Mouse (Mus musculus) brown adipose tissue, adult 24 weeks (tissue): ENCODE data around the gene Slc25a25. TPM values are rescaled to one million over a fixed set of nuclear protein-coding genes. Genes with fewer than 3 reads are reported as not detected.
A peak's percentile ranks its signal among the peaks of the same experiment; 100 is the strongest.
"Not testable (repeated sequence)": the region's sequence is repeated elsewhere in the genome, so short reads cannot be mapped to it uniquely, and the experiment has no call there.

Experiments
- H3K27ac ChIP-seq: fragments of 200-500 bp; replicated peaks from 2 replicates; pipeline ENCODE4 v1.5.1; 2012; ENCODE audit warnings: low read depth, mild to moderate bottlenecking, low read length
- H3K4me1 ChIP-seq: fragments of 200-500 bp; 2 replicates; pipeline ENCODE4 v1.6.1; 2012; ENCODE audit warnings: low read length, mixed read lengths; ENCODE audit not compliant: control insufficient read depth, insufficient read depth, insufficient read length
- H3K4me3 ChIP-seq: fragments of 200-500 bp; 2 replicates; pipeline ENCODE4 v1.5.1; 2012; ENCODE audit warnings: low read depth, mild to moderate bottlenecking, low read length, moderate library complexity; ENCODE audit not compliant: insufficient read depth
- polyA plus RNA-seq: library from polyadenylated mRNA; stranded (reverse); fragments of >200 nt; gene quantifications from 2 replicates; pipeline ENCODE4 v1.2.4, GENCODE M21; 2012; ENCODE audit not compliant: missing spikeins, insufficient read depth, insufficient read length

Slc25a25 gene
- polyA plus RNA-seq: 9.2 and 11.0 TPM in 2 replicates

DNA sequence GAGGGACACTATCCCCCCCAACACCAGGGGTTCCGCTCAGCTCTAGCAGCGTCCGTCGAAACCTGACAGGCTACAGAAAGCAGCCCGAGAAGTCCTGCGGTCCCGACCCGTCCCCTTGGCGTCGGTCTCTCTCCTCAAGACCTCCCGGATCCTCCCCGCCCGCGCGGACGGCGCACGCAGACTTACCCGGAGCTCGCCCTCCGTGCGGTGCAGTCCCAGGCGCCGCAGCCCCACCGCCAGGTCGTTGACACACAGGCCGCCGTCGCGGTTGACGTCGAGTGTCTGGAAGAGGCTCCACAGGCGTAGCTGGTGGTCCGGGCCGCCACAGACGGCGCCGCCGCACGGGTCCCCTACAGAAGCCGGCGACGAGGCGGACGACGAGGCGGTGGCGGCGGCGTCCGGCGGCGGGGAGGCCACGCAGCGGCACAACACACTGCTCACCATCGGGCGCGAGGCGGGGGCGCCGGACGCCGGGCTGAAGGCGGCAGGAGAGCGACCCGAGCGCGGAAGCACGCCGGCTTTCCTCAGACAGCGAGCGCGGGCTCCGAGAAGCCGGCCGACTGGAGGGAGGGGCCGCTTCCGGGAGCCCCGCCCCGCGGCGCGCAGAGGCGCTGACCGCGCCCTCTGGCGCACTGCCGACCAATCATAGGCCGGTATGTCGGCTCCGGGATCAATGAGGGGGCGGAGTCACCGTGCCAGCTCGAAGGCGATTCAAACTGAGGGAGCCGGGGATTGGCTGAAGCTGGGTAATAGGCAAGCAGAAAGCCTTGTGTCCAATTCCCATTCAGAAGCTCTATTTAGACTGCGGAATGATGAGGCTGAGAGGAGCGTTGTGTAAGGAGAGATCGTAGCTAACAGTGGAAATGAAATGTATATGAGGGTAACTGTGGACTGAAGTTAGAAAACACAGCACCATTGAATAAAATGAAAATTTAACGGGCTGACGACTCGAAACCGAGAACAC lies at the start of gene Slc25a25:
Gene Slc25a25, minus strand, starts transcription at position 565 of the 964 bp plus-strand sequence.
- H3K4me3 ChIP-seq: peak within 1 kb of the TSS; percentile 86
- H3K4me1 ChIP-seq: peaks cover 31% of the 10 kb centered on the region
- peak within 1 kb of the TSS; percentile 94 for H3K27ac ChIP-seq

- no peak overlapping the region for H3K27ac ChIP-seq
- peaks cover 3% of the 10 kb centered on the region; the same call in 1 of the 2 replicates for H3K4me1 ChIP-seq
- H3K4me3 ChIP-seq: no peak overlapping the region
Observed at GRCm38 (mm10) chr2:32500461-32500860, 49.2 kb upstream of the Slc25a25 start.

- Histone ChIP-seq H3K4me1 (peaks cover 9% of the 10 kb centered on the region), H3K4me3 (no peak overlapping the region), H3K27ac (no peak overlapping the region)
Observed at GRCm38 (mm10) chr2:32499365-32499764, 48.1 kb upstream of the Slc25a25 start.

GRCm38 (mm10) chr2:32496190-32496589 lies 44.9 kb upstream of the Slc25a25 start:
- Histone ChIP-seq H3K27ac (no peak overlapping the region), H3K4me3 (no peak overlapping the region), H3K4me1 (peaks cover 9% of the 10 kb centered on the region)

DNA sequence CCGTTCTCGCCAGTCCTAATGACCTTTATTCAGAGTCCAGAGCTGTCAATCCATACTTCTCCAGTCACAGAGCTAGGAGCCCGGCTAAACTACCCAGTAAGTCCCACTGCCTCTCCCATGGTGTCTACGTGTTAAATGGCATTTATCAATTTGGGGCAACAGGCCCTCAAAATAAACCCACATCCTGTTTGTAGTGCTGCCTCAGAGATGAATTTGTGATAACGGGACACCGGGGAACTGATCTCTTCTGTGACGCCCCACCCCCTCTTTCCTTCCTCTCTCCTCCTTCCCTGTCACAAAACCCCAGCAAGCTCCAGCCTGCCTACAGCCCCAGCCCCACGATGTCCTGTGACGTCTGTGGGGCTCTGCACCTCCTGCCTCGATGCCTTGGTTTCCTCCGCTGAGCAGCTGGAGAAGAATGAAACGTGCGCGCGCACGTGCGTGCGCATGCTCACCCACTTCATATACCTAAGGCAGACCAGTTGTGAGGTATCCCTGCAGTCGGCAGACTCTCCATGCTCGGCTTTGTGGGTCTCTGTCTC lies 44.0 kb upstream of the Slc25a25 start:
- Histone ChIP-seq H3K4me1 (peaks cover 9% of the 10 kb centered on the region), H3K27ac (peak overlapping the region; percentile 60), H3K4me3 (peak overlapping the region; percentile 22; the same call in 1 of the 2 replicates)

- Histone ChIP-seq H3K4me3 (no peak overlapping the region), H3K27ac (peak overlapping the region; percentile 60), H3K4me1 (peaks cover 9% of the 10 kb centered on the region)
Observed at GRCm38 (mm10) chr2:32494522-32494921, 43.3 kb upstream of the Slc25a25 start.

DNA sequence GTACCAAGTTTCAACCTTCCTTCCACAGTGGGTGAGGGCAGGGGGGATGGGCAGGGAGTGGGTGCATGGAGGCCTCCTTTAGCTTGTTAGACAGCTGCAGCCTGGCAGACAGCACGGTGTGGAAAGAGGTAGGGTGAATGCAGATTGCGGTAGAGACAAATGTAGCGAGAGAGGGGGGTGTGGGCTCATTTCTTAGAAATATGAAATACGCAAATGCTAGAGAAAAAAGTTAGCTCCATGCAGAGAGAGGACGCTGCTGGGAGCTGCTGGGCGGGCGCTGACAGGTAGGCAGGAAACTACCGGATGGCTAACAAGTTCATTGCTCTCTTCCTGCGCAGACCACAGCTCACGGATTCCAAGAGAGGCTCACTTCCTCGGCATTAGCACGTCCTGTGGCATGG lies 42.1 kb upstream of the Slc25a25 start:
- Histone ChIP-seq H3K4me1 (peaks cover 9% of the 10 kb centered on the region), H3K27ac (no peak overlapping the region), H3K4me3 (no peak overlapping the region)

- Histone ChIP-seq H3K4me3 (no peak overlapping the region), H3K4me1 (peaks cover 9% of the 10 kb centered on the region), H3K27ac (no peak overlapping the region)
Observed at GRCm38 (mm10) chr2:32492661-32493060, 41.4 kb upstream of the Slc25a25 start.

DNA sequence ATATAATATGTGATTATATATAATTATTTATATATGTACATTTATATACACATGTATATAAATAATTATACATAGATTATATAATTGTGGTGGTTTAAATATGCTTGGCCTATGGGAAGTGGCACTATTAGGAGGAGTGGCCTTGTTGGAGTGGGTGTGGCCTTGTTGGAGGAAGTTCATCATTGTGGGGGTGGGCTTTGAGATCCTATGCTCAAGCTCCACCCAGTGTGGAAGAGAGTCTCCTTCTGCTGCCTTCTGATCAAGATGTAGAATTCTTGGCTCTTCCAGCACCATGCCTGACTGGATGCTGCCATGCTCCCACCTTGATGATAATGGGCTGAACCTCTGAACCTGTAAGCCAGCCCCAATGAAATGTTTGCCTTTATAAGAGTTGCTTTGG lies 39.5 kb upstream of the Slc25a25 start:
- H3K4me3 ChIP-seq: not testable (repeated sequence)

DNA sequence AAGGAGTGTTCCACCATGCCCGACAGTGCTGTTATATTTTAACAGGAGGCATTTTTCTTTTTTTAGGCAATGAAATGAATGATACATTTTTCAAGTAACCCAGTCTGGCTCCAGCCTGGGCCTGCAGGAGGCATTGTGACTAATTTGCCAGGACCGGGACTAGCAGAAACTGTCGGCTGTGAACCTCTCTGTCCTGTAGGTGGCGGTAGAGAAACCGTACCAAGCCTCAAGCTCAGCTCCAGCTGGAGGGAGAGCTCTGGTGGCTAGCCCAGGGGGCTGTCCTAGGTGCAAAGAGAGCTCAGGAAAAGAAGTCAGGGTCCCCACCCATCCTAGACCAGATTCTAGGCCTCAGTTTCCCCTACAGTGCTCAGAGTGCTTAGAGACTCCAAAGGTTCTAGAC lies 37.4 kb upstream of the Slc25a25 start:
- H3K27ac ChIP-seq: no peak overlapping the region
- no peak overlapping the region for H3K4me3 ChIP-seq
- no peaks in the 10 kb centered on the region; the same call in 1 of the 2 replicates for H3K4me1 ChIP-seq

More for the DNA sequence above, 39.5 kb upstream of the Slc25a25 start:
- not testable (repeated sequence) for H3K27ac ChIP-seq, H3K4me1 ChIP-seq

DNA sequence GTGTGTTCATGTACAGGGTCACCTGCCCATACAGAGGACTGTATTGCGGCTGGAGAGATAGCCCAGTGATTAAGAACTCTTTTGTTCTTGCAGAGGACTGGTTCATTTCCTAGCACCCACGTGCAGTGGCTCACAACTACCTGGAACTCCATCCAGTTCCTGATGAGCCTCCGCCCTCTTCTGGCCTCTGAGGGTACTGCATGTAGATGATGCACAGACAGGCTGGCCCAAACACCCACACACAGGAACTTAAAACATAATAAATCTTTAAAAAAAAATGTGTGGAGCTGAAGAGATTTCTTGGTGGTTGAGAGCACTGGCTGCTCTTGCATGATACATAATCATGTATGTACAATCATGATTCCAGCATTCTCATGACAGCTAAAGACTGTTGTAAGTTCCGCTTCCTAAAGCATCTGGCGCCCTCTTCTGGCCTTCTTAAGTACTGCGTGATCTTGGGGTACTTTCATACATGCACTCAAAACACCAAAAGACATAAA lies 35.9 kb upstream of the Slc25a25 start:
- Histone ChIP-seq H3K4me3 (no peak overlapping the region), H3K27ac (no peak overlapping the region), H3K4me1 (no peaks in the 10 kb centered on the region)

DNA sequence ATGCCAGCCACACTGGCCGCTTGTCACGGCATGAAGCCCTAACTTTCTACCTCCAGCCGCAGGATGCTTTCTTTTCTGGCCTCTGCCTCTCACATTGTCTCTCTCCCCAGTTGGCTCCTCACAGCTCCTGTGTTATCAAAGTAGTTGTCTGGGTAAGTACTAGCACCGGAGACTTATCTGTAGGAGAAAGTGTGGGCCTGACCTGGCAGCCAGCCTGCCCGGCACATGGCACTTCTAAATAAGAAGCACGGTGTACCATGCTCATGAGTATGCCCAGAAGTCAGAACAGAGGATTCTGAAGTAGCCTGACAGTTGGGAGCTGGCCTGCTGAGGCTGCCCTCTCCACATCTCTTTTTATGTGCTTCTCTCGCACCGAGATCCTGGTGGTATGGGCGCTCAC lies 34.9 kb upstream of the Slc25a25 start:
- no peak overlapping the region for H3K27ac ChIP-seq
- no peaks in the 10 kb centered on the region for H3K4me1 ChIP-seq
- H3K4me3 ChIP-seq: no peak overlapping the region

DNA sequence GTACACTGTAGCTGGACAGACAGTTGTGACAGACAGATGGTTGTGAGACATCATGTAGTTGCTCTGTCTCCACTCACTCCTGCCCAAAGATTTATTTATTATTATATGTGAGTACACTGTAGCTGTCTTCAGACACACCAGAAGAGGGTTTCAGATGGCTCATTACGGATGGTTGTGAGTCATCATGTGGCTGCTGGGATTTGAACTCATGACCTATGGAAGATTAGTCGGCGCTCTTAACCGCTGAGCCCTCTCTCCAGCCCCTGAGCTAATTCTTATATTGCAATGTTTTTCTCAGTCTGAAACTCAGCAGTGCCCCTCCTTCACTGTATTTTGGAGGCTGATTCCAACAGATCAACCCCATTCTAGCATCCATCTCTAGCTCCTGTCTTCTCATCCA lies 34.5 kb upstream of the Slc25a25 start:
- Histone ChIP-seq H3K27ac (no peak overlapping the region), H3K4me3 (no peak overlapping the region), H3K4me1 (no peaks in the 10 kb centered on the region)

GRCm38 (mm10) chr2:32484933-32485332 lies 33.7 kb upstream of the Slc25a25 start:
- H3K4me1 ChIP-seq: no peaks in the 10 kb centered on the region
- H3K4me3 ChIP-seq: no peak overlapping the region
- no peak overlapping the region for H3K27ac ChIP-seq

- H3K27ac ChIP-seq: no peak overlapping the region
- H3K4me3 ChIP-seq: no peak overlapping the region
- H3K4me1 ChIP-seq: no peaks in the 10 kb centered on the region
Observed at GRCm38 (mm10) chr2:32483179-32483875, 32.1 kb upstream of the Slc25a25 start.
